In the genomic region with DNA sequence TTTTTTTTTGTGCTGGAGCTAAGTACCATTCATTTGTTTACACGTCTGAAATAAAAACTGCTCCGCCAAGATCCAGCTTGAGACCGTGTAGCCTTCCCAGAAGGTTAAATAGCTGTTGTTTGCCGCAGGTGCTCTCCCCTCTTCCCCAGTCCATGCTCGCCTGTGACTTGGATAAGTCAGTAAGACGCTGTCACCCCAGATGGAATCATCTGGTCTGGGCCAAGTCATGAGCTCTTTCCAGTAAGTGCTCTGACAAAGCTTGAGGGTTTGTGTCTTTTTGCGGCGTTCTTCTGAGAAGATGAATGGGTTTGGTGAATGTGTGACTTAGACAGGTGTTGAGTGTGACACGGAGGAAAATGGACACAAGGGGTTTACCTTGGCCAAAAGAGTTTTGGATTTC, we compare ENCODE assay signal across 8 mouse cellular contexts.
A peak's percentile ranks its signal among the peaks of the same experiment; 100 is the strongest.
DNase-seq lines count a peak whose midpoint lies in the region; ATAC-seq lines count a peak whose summit lies in the region.

No protein-coding gene starts in this region.

- peak overlapping the region; percentile 62 for H3K4me3 ChIP-seq in heart, embryonic 15.5 days
- H3K4me3 ChIP-seq in embryonic facial prominence, embryonic 11.5 days (ENCODE audit: low read depth, low read length), result peak overlapping the region; percentile 35
- peak overlapping the region; percentile 56 for H3K4me3 ChIP-seq in hindbrain, embryonic 13.5 days
- H3K4me3 ChIP-seq in midbrain, embryonic 13.5 days (replicated peaks), result peak overlapping the region; percentile 65

- H3K9me3 ChIP-seq in heart, embryonic 15.5 days (replicated peaks), result no peaks in the 10 kb centered on the region
- no peaks in the 10 kb centered on the region for H3K9me3 ChIP-seq in embryonic facial prominence, embryonic 11.5 days (replicated peaks; ENCODE audit: control insufficient read depth, low read length)
- H3K9me3 ChIP-seq in hindbrain, embryonic 13.5 days, result no peaks in the 10 kb centered on the region
- H3K9me3 ChIP-seq in midbrain, embryonic 13.5 days, result no peaks in the 10 kb centered on the region

- DNase-seq in heart, postnatal 14 days, result no peak
- peak; percentile 23 for DNase-seq in embryonic facial prominence, embryonic 11.5 days (ENCODE audit: low spot score)
- no peak for DNase-seq in left cerebral cortex, adult 11 months (ENCODE audit: low spot score)
- no peak for DNase-seq in adrenal gland, postnatal 25 days
- no peak for DNase-seq in adrenal gland, adult 2 months

- no peak for ATAC-seq in heart, embryonic 15.5 days (replicated peaks; ENCODE audit: insufficient number of reproducible peaks, insufficient read depth, low FRiP score, low read depth)
- no peak for ATAC-seq in embryonic facial prominence, embryonic 11.5 days (replicated peaks; ENCODE audit: insufficient number of reproducible peaks, low FRiP score, low TSS enrichment, low read depth)
- no peak; the same call in 1 of the 2 replicates for ATAC-seq in hindbrain, embryonic 13.5 days (ENCODE audit: low FRiP score)
- no peak; the same call in 1 of the 2 replicates for ATAC-seq in midbrain, embryonic 13.5 days

- H3K9ac ChIP-seq in heart, embryonic 15.5 days, result peak overlapping the region; percentile 54
- H3K9ac ChIP-seq in embryonic facial prominence, embryonic 11.5 days (replicated peaks; ENCODE audit: low read length), result peak overlapping the region; percentile 40
- H3K9ac ChIP-seq in hindbrain, embryonic 13.5 days, result peak overlapping the region; percentile 79
- peak overlapping the region; percentile 80 for H3K9ac ChIP-seq in midbrain, embryonic 13.5 days (replicated peaks)

- H3K27ac ChIP-seq in heart, embryonic 15.5 days, result peak overlapping the region; percentile 73; the same call in 1 of the 2 replicates
- no peak overlapping the region for H3K27ac ChIP-seq in embryonic facial prominence, embryonic 11.5 days (replicated peaks; ENCODE audit: low read depth, low read length)
- H3K27ac ChIP-seq in hindbrain, embryonic 13.5 days, result peak overlapping the region; percentile 75
- H3K27ac ChIP-seq in midbrain, embryonic 13.5 days, result peak overlapping the region; percentile 68

- intact Hi-C loops in heart, postnatal 14 days (cut with DNase I), result no loop called here

- H3K36me3 ChIP-seq in heart, embryonic 15.5 days, result no peaks in the 10 kb centered on the region
- no peaks in the 10 kb centered on the region for H3K36me3 ChIP-seq in embryonic facial prominence, embryonic 11.5 days (replicated peaks; ENCODE audit: control insufficient read depth, insufficient read depth, low read depth, low read length)
- no peaks in the 10 kb centered on the region for H3K36me3 ChIP-seq in hindbrain, embryonic 13.5 days
- no peaks in the 10 kb centered on the region for H3K36me3 ChIP-seq in midbrain, embryonic 13.5 days

- 35% methylated on average over 9 of the region's 9 CpGs for WGBS in heart, embryonic 15.5 days
- WGBS in embryonic facial prominence, embryonic 11.5 days, result 37% methylated on average over 9 of the region's 9 CpGs
- WGBS in hindbrain, embryonic 13.5 days, result 10% methylated on average over 9 of the region's 9 CpGs
- 9% methylated on average over 9 of the region's 9 CpGs for WGBS in midbrain, embryonic 13.5 days

- H3K27me3 ChIP-seq in heart, embryonic 15.5 days, result no peaks in the 10 kb centered on the region
- H3K27me3 ChIP-seq in embryonic facial prominence, embryonic 11.5 days (ENCODE audit: control insufficient read depth, insufficient read depth, low read length), result no peaks in the 10 kb centered on the region
- H3K27me3 ChIP-seq in hindbrain, embryonic 13.5 days, result no peaks in the 10 kb centered on the region
- H3K27me3 ChIP-seq in midbrain, embryonic 13.5 days, result peaks cover 11% of the 10 kb centered on the region; the same call in 1 of the 2 replicates

- H3K4me2 ChIP-seq in heart, embryonic 15.5 days, result peak overlapping the region; percentile 77
- peak overlapping the region; percentile 73 for H3K4me2 ChIP-seq in embryonic facial prominence, embryonic 11.5 days (ENCODE audit: low read depth, low read length)
- peak overlapping the region; percentile 78 for H3K4me2 ChIP-seq in hindbrain, embryonic 13.5 days
- peak overlapping the region; percentile 71 for H3K4me2 ChIP-seq in midbrain, embryonic 13.5 days (replicated peaks)

- peaks cover 34% of the 10 kb centered on the region for H3K4me1 ChIP-seq in heart, embryonic 15.5 days (replicated peaks)
- H3K4me1 ChIP-seq in embryonic facial prominence, embryonic 11.5 days (ENCODE audit: control insufficient read depth, insufficient read depth, low read length), result no peaks in the 10 kb centered on the region; the same call in 1 of the 2 replicates
- peaks cover 62% of the 10 kb centered on the region for H3K4me1 ChIP-seq in hindbrain, embryonic 13.5 days (replicated peaks)
- H3K4me1 ChIP-seq in midbrain, embryonic 13.5 days (replicated peaks), result peaks cover 54% of the 10 kb centered on the region
